Mouse (Mus musculus): Measurements from ENCODE around the gene Trat1. TPM values are rescaled to one million over a fixed set of nuclear protein-coding genes. Genes with fewer than 3 reads are reported as not detected.

The Trat1 gene
- total RNA-seq, 2 experiments from 2014 or later = 0.46 TPM; not detected in 1

GRCm38 (mm10) chr16:48736890-48737289, 34.9 kb downstream of the Trat1 start:
- DNase-seq = no peak
- intact Hi-C loops (cut with DNase I) = no loop called here

DNA sequence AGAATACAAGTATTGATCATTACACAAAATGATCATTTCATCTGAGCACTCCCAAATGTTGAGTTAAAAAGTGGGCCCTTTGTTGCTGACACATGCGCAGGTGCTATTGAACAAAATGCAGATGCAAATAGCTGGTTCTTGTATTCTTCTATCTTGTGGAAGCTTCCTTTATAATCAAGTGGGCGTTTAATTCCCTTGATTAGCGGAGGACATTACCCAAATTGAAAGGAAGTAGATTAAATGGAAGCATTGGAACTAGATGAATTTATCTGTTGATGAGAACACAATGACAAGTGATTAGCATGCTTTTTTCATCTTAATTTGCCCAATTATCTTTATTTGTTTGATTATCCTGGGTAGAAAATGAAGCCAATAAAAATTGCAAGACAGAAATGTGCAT, 51.6 kb downstream of the Trat1 start:
- intact Hi-C loops (cut with DNase I) = no loop called here
- DNase-seq = no peak

GRCm38 (mm10) chr16:48719679-48720078, 52.1 kb downstream of the Trat1 start:
- DNase-seq = no peak
- intact Hi-C loops (cut with DNase I) = no loop called here

- intact Hi-C loops (cut with DNase I) = no loop called here
Measured at GRCm38 (mm10) chr16:48716343-48716742, 55.5 kb downstream of the Trat1 start.

GRCm38 (mm10) chr16:48701896-48702295, 69.9 kb downstream of the Trat1 start:
- intact Hi-C loops (cut with DNase I) = no loop called here
- DNase-seq = no peak

More at GRCm38 (mm10) chr16:48716343-48716742, 55.5 kb downstream of the Trat1 start:
- DNase-seq = no peak

Other genes with a start within 250 kb of the Trat1 start
- not detected for gene Retnlb, start 44.8 kb upstream of the Trat1 start, total RNA-seq (2021)
- 1 to 10 TPM; 4.4 TPM for gene Retnla, start 70.5 kb upstream of the Trat1 start, total RNA-seq (2021)
- gene Retnlg, start 100.6 kb upstream of the Trat1 start, total RNA-seq (2021) = not detected
- 1 to 10 TPM; 4.0 to 4.3 TPM for gene Dzip3, start 222.1 kb upstream of the Trat1 start, total RNA-seq (2021)
- under 1 TPM; 0.57 to 0.69 TPM for gene Cip2a, start 222.2 kb upstream of the Trat1 start, total RNA-seq (2021)

Measured in gastrocnemius, postnatal 36 days (tissue).